Mouse (Mus musculus): ENCODE results near the gene Lin7b. TPM values are rescaled to one million over a fixed set of nuclear protein-coding genes. Genes with fewer than 3 reads are reported as not detected.
"Not testable (repeated sequence)": the region's sequence is repeated elsewhere in the genome, so short reads cannot be mapped to it uniquely, and the experiment has no call there.

The Lin7b gene
- total RNA-seq, 2 experiments from 2014 or later, result 0.49 to 1.6 TPM

- intact Hi-C loops (cut with DNase I; ENCODE audit: low total_unique reads), result no loop called here
- DNase-seq, result no peak
These were observed 9.8 kb downstream of the Lin7b start for GRCm38 (mm10) chr7:45360404-45361125.

GRCm38 (mm10) chr7:45359081-45359480 lies 11.3 kb downstream of the Lin7b start:
- DNase-seq; intact Hi-C loops (cut with DNase I; ENCODE audit: low total_unique reads): not testable (repeated sequence)

- intact Hi-C loops (cut with DNase I; ENCODE audit: low total_unique reads), result no loop called here
- DNase-seq, result no peak
These were observed 14.3 kb downstream of the Lin7b start for GRCm38 (mm10) chr7:45356087-45356486.

GRCm38 (mm10) chr7:45355318-45356020 lies 14.9 kb downstream of the Lin7b start:
- intact Hi-C loops (cut with DNase I; ENCODE audit: low total_unique reads), result no loop called here
- DNase-seq, result no peak

GRCm38 (mm10) chr7:45353041-45353440 lies 17.3 kb downstream of the Lin7b start:
- intact Hi-C loops (cut with DNase I; ENCODE audit: low total_unique reads), result no loop called here
- DNase-seq, result no peak

GRCm38 (mm10) chr7:45346905-45347304 lies 23.5 kb downstream of the Lin7b start:
- no peak for DNase-seq
- intact Hi-C loops (cut with DNase I; ENCODE audit: low total_unique reads), result no loop called here

- intact Hi-C loops (cut with DNase I; ENCODE audit: low total_unique reads), result loop anchor here (5.0 kb wide), 1 partner anchor 41 kb away; no protein-coding TSS in a partner anchor
- DNase-seq, result no peak
These were observed 26.8 kb downstream of the Lin7b start for GRCm38 (mm10) chr7:45343543-45343942.

- intact Hi-C loops (cut with DNase I; ENCODE audit: low total_unique reads), result loop anchor here (5.0 kb wide), 1 partner anchor 40 kb away; no protein-coding TSS in a partner anchor
- no peak for DNase-seq
These were observed 28.3 kb downstream of the Lin7b start for GRCm38 (mm10) chr7:45342081-45342480.

GRCm38 (mm10) chr7:45341303-45341702 lies 29.1 kb downstream of the Lin7b start:
- peak; percentile 81 for DNase-seq

GRCm38 (mm10) chr7:45340669-45341068 lies 29.7 kb downstream of the Lin7b start:
- intact Hi-C loops (cut with DNase I; ENCODE audit: low total_unique reads), result loop anchor here (5.0 kb wide), 1 partner anchor 38 kb away; no protein-coding TSS in a partner anchor

More at GRCm38 (mm10) chr7:45341303-45341702, 29.1 kb downstream of the Lin7b start:
- intact Hi-C loops (cut with DNase I; ENCODE audit: low total_unique reads), result loop anchor here (5.0 kb wide), 1 partner anchor 39 kb away; no protein-coding TSS in a partner anchor

GRCm38 (mm10) chr7:45340066-45340442 lies 30.3 kb downstream of the Lin7b start:
- intact Hi-C loops (cut with DNase I; ENCODE audit: low total_unique reads), result loop anchor here (5.0 kb wide), 1 partner anchor 38 kb away; no protein-coding TSS in a partner anchor

More at GRCm38 (mm10) chr7:45340669-45341068, 29.7 kb downstream of the Lin7b start:
- DNase-seq, result peak; percentile 42

GRCm38 (mm10) chr7:45339410-45340065 lies 30.8 kb downstream of the Lin7b start:
- DNase-seq, result peak; percentile 66
- intact Hi-C loops (cut with DNase I; ENCODE audit: low total_unique reads), result loop anchor here (5.0 kb wide), 1 partner anchor 37 kb away; no protein-coding TSS in a partner anchor

More at GRCm38 (mm10) chr7:45340066-45340442, 30.3 kb downstream of the Lin7b start:
- DNase-seq, result no peak

- intact Hi-C loops (cut with DNase I; ENCODE audit: low total_unique reads), result no loop called here
- DNase-seq, result peak; percentile 41
These were observed 32.0 kb downstream of the Lin7b start for GRCm38 (mm10) chr7:45338161-45338911.

- intact Hi-C loops (cut with DNase I; ENCODE audit: low total_unique reads), result no loop called here
- DNase-seq, result no peak
These were observed 32.9 kb downstream of the Lin7b start for GRCm38 (mm10) chr7:45337469-45337868.

- intact Hi-C loops (cut with DNase I; ENCODE audit: low total_unique reads), result no loop called here
- DNase-seq, result no peak
These were observed 34.1 kb downstream of the Lin7b start for GRCm38 (mm10) chr7:45336319-45336718.

- intact Hi-C loops (cut with DNase I; ENCODE audit: low total_unique reads), result no loop called here
- DNase-seq, result peak; percentile 51
These were observed 35.3 kb downstream of the Lin7b start, which contains the start of gene Hrc for GRCm38 (mm10) chr7:45335056-45335455. Gene Hrc, plus strand, starts transcription at chr7:45335290.

- peak; percentile 59 for DNase-seq
- intact Hi-C loops (cut with DNase I; ENCODE audit: low total_unique reads), result no loop called here
These were observed 35.8 kb downstream of the Lin7b start for GRCm38 (mm10) chr7:45334605-45335004.

GRCm38 (mm10) chr7:45333431-45333982 lies 36.9 kb downstream of the Lin7b start, which contains the start of gene Trpm4:
Gene Trpm4, minus strand, starts transcription at chr7:45333780.
- intact Hi-C loops (cut with DNase I; ENCODE audit: low total_unique reads), result no loop called here
- peak; percentile 92 for DNase-seq
